9 mouse cellular contexts compared by ENCODE assay signal in the genomic region with DNA sequence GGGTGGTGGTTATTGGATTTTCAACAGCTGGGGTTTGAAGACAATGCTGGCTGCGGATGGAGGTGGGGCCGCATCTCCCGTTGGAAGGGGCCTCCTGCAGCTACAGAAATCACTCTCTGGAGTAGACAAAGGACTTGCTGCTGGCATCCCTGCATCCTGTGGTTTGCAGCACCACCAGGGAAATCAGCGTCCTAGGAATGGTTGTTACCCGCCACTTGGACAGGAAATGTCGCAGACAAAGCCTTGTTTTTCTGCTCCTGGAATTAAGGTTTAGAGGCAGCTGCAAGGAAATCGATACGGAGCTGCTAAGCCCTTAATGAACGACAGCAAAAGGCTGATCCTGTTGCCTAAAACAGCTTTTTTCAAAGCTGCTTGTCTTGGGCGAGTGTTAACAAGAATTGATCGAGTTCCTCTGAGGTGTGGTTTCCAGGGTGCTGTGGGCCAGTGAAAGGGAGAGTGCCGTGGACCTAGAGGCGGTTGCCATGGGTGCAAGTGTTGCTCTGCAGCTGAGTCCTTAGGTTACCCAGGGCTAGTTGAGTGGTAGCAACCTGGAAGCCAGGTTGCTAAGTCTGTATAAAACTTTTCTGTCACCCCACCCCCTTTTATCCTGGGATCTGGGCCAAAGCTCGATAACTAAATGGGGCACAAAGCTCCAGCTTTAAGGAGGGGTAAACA.
DNase-seq lines count a peak whose midpoint lies in the region; ATAC-seq and TF ChIP-seq lines count a peak whose summit lies in the region.
"Had no signal": no experiment of that assay in that cellular context is flagged by ENCODE, and none has a peak within 500 bp of the region (broad histone marks: within the 10 kb centered on the region; RNA-seq: fewer than 3 reads in every experiment).

No protein-coding gene starts in this region.

- TF ChIP-seq CTCF in gastrocnemius, adult 2 months (IDR thresholded peaks at IDR 0.05): no peak

- ATAC-seq in neural tube, embryonic 12.5 days (ENCODE audit: low FRiP score, low read depth): peak; percentile 78

- WGBS in forebrain, embryonic 10.5 days: 5% methylated on average over 14 of the region's 14 CpGs
- 23% methylated on average over 14 of the region's 14 CpGs for WGBS in limb, embryonic 10.5 days
- 6% methylated on average over 14 of the region's 14 CpGs for WGBS in neural tube, embryonic 12.5 days

- peak overlapping the region; percentile 38 for H3K4me2 ChIP-seq in neural tube, embryonic 12.5 days (replicated peaks)

- peaks cover 50% of the 10 kb centered on the region for H3K4me1 ChIP-seq in forebrain, embryonic 10.5 days
- peaks cover 32% of the 10 kb centered on the region for H3K4me1 ChIP-seq in limb, embryonic 10.5 days
- peaks cover 32% of the 10 kb centered on the region for H3K4me1 ChIP-seq in neural tube, embryonic 12.5 days

- no peaks in the 10 kb centered on the region for H3K9me3 ChIP-seq in forebrain, embryonic 10.5 days
- no peaks in the 10 kb centered on the region for H3K9me3 ChIP-seq in limb, embryonic 10.5 days (replicated peaks)
- H3K9me3 ChIP-seq in neural tube, embryonic 12.5 days: no peaks in the 10 kb centered on the region

- H3K27ac ChIP-seq in gastrocnemius, adult 2 months: peak overlapping the region; percentile 8; the same call in 1 of the 2 replicates
- peak overlapping the region; percentile 84 for H3K27ac ChIP-seq in forebrain, embryonic 10.5 days
- peak overlapping the region; percentile 72 for H3K27ac ChIP-seq in limb, embryonic 10.5 days
- peak overlapping the region; percentile 32 for H3K27ac ChIP-seq in neural tube, embryonic 12.5 days

- no peak overlapping the region for H3K4me3 ChIP-seq in gastrocnemius, adult 2 months
- peak overlapping the region; percentile 22; the same call in 1 of the 2 replicates for H3K4me3 ChIP-seq in forebrain, embryonic 10.5 days
- no peak overlapping the region for H3K4me3 ChIP-seq in limb, embryonic 10.5 days
- no peak overlapping the region for H3K4me3 ChIP-seq in neural tube, embryonic 12.5 days

- peaks cover 60% of the 10 kb centered on the region for H3K27me3 ChIP-seq in forebrain, embryonic 10.5 days (ENCODE audit: poor library complexity, severe bottlenecking)
- no peaks in the 10 kb centered on the region for H3K27me3 ChIP-seq in limb, embryonic 10.5 days (ENCODE audit: low read depth, poor library complexity, severe bottlenecking)
- H3K27me3 ChIP-seq in neural tube, embryonic 12.5 days (replicated peaks): 0 out of 2 replicates have a peak, but pooled peaks cover 4% of the 10 kb centered on the region

- DNase-seq in gastrocnemius, adult 2 months: peak; percentile 23
- no peak for DNase-seq in gastrocnemius, postnatal 25 days
- peak; percentile 69 for DNase-seq in forebrain, embryonic 10.5 days (ENCODE audit: extremely low spot score, low spot score)
- DNase-seq in limb, embryonic 10.5 days (ENCODE audit: low spot score): peak; percentile 36
- DNase-seq in ovary, postnatal 10 days (ENCODE audit: low spot score): no peak
- DNase-seq in cerebellum, postnatal 10 days: no peak
- no peak for DNase-seq in right cerebral cortex, postnatal 36 days (ENCODE audit: low spot score in 2 of 2)
- DNase-seq: layer of hippocampus, adult 9-11 months had no signal

- no peaks in the 10 kb centered on the region for H3K36me3 ChIP-seq in forebrain, embryonic 10.5 days (replicated peaks)
- no peaks in the 10 kb centered on the region for H3K36me3 ChIP-seq in limb, embryonic 10.5 days
- H3K36me3 ChIP-seq in neural tube, embryonic 12.5 days: no peaks in the 10 kb centered on the region

- intact Hi-C loops in gastrocnemius, adult 2 months (cut with DNase I): no loop called here

- H3K9ac ChIP-seq in neural tube, embryonic 12.5 days: no peak overlapping the region

Comparison
In these comparisons a context has a peak if more than half of its experiments do, and no peak if none do; other contexts are left out.
1. DNase-seq: peak in gastrocnemius, adult 2 months (single experiment), forebrain, embryonic 10.5 days (single experiment) and limb, embryonic 10.5 days (single experiment); none in gastrocnemius, postnatal 25 days (single experiment), ovary, postnatal 10 days (single experiment), cerebellum, postnatal 10 days (0 of 2) and right cerebral cortex, postnatal 36 days (0 of 2).
2. H3K27ac ChIP-seq: peak in every context shown above with its lines; median percentile 84 in forebrain, embryonic 10.5 days; 72 in limb, embryonic 10.5 days; 32 in neural tube, embryonic 12.5 days; 8 in gastrocnemius, adult 2 months.